Mouse (Mus musculus) neural tube, embryonic 15.5 days (tissue): ENCODE measurements around the gene Adap1. TPM values are rescaled to one million over a fixed set of nuclear protein-coding genes. Genes with fewer than 3 reads are reported as not detected.
A peak's percentile ranks its signal among the peaks of the same experiment; 100 is the strongest.

Source experiments
- ATAC-seq: fragments of 200-750 bp; cut with Nextera tagmentation; 2 replicates; pipeline ENCODE4 v1.8.0; 2017; ENCODE audit warnings: mild to moderate bottlenecking, moderate TSS enrichment, moderate library complexity; ENCODE audit not compliant: low FRiP score
- H3K27ac ChIP-seq: fragments of 300-500 bp; sonication (generic); replicated peaks from 2 replicates; pipeline ENCODE4 v1.5.1; 2015; ENCODE audit warnings: mild to moderate bottlenecking, inconsistent platforms
- H3K27me3 ChIP-seq: fragments of 300-500 bp; sonication (generic); replicated peaks from 2 replicates; pipeline ENCODE4 v1.6.1; 2015; ENCODE audit warnings: inconsistent platforms
- H3K36me3 ChIP-seq: fragments of 300-500 bp; sonication (generic); 2 replicates; pipeline ENCODE4 v1.6.1; 2015; ENCODE audit warnings: inconsistent platforms
- H3K4me1 ChIP-seq: fragments of 300-500 bp; sonication (generic); 2 replicates; pipeline ENCODE4 v1.6.1; 2015; ENCODE audit warnings: inconsistent platforms
- H3K4me2 ChIP-seq: fragments of 300-500 bp; sonication (generic); 2 replicates; pipeline ENCODE4 v1.6.1; 2015; ENCODE audit warnings: inconsistent platforms, mild to moderate bottlenecking, moderate library complexity
- H3K4me3 ChIP-seq: fragments of 300-500 bp; sonication (generic); replicated peaks from 2 replicates; pipeline ENCODE4 v1.5.1; 2015; ENCODE audit warnings: mild to moderate bottlenecking, inconsistent platforms
- H3K9ac ChIP-seq: fragments of 300-500 bp; sonication (generic); replicated peaks from 2 replicates; pipeline ENCODE4 v1.6.1; 2015; ENCODE audit warnings: mild to moderate bottlenecking, inconsistent platforms
- H3K9me3 ChIP-seq: fragments of 300-500 bp; sonication (generic); replicated peaks from 2 replicates; pipeline ENCODE4 v1.6.1; 2016; ENCODE audit warnings: inconsistent platforms
- WGBS: fragments of 180-500 bp; shearing (Covaris S2); methylation state at CpG from one replicate; pipeline ENCODE4 v1.1.7; 2015; ENCODE audit warnings: mixed read lengths; 5-methylcytosine and 5-hydroxymethylcytosine counted together
- polyA plus RNA-seq: library from polyadenylated mRNA; unstranded; fragments of >200 nt; fragmentation: Nextera tagmentation; extraction: Ambion mirVana; gene quantifications from 2 replicates; pipeline ENCODE4 v1.2.1, GENCODE M21; 2015

Gene Adap1
- polyA plus RNA-seq, 1 experiment from 2014 or later, result 132 TPM

- H3K4me2 ChIP-seq, result no peak overlapping the region
- H3K9ac ChIP-seq, result no peak overlapping the region
- H3K27me3 ChIP-seq, result no peaks in the 10 kb centered on the region; the same call in 1 of the 2 replicates
- no peak overlapping the region for H3K4me3 ChIP-seq
- WGBS, result 86% methylated on average over 8 of the region's 8 CpGs
- H3K4me1 ChIP-seq, result peaks cover 12% of the 10 kb centered on the region; the same call in 1 of the 2 replicates
- peaks cover 27% of the 10 kb centered on the region for H3K36me3 ChIP-seq
- H3K27ac ChIP-seq, result no peak overlapping the region
- no peaks in the 10 kb centered on the region for H3K9me3 ChIP-seq
- no peak for ATAC-seq
Observed at GRCm38 (mm10) chr5:139332590-139333272, 7.3 kb upstream of the Adap1 start.

GRCm38 (mm10) chr5:139331742-139332141, 6.3 kb upstream of the Adap1 start:
- peaks cover 20% of the 10 kb centered on the region for H3K36me3 ChIP-seq
- no peaks in the 10 kb centered on the region for H3K9me3 ChIP-seq
- no peak overlapping the region for H3K4me3 ChIP-seq
- ATAC-seq, result 0 out of 2 replicates have a peak, but pooled peaks have one; percentile 23
- no peak overlapping the region for H3K9ac ChIP-seq
- 21% methylated on average over 8 of the region's 8 CpGs for WGBS
- H3K4me1 ChIP-seq, result 0 out of 2 replicates have a peak, but pooled peaks cover 7% of the 10 kb centered on the region
- no peak overlapping the region for H3K4me2 ChIP-seq
- H3K27ac ChIP-seq, result no peak overlapping the region
- peaks cover 2% of the 10 kb centered on the region; the same call in 1 of the 2 replicates for H3K27me3 ChIP-seq

GRCm38 (mm10) chr5:139330766-139331165, 5.3 kb upstream of the Adap1 start:
- no peak overlapping the region for H3K4me3 ChIP-seq
- H3K4me2 ChIP-seq, result no peak overlapping the region
- WGBS, result 79% methylated on average over 7 of the region's 7 CpGs
- peaks cover 10% of the 10 kb centered on the region for H3K36me3 ChIP-seq
- no peak for ATAC-seq
- H3K4me1 ChIP-seq, result peaks cover 4% of the 10 kb centered on the region; the same call in 1 of the 2 replicates
- H3K9ac ChIP-seq, result no peak overlapping the region
- peaks cover 10% of the 10 kb centered on the region for H3K27me3 ChIP-seq
- no peak overlapping the region for H3K27ac ChIP-seq
- H3K9me3 ChIP-seq, result no peaks in the 10 kb centered on the region

GRCm38 (mm10) chr5:139327634-139328020, 2.2 kb upstream of the Adap1 start:
- WGBS, result 78% methylated on average over 7 of the region's 7 CpGs
- H3K27me3 ChIP-seq, result peaks cover 29% of the 10 kb centered on the region
- no peak for ATAC-seq

GRCm38 (mm10) chr5:139326986-139327633, 1.7 kb upstream of the Adap1 start:
- Histone ChIP-seq H3K9me3 (no peaks in the 10 kb centered on the region), H3K4me3 (no peak overlapping the region), H3K36me3 (no peaks in the 10 kb centered on the region), H3K27me3 (peaks cover 29% of the 10 kb centered on the region), H3K9ac (no peak overlapping the region), H3K4me2 (no peak overlapping the region), H3K27ac (no peak overlapping the region), H3K4me1 (peaks cover 34% of the 10 kb centered on the region)
- WGBS, result 76% methylated on average over 7 of the region's 7 CpGs
- ATAC-seq, result no peak

More at GRCm38 (mm10) chr5:139327634-139328020, 2.2 kb upstream of the Adap1 start:
- Histone ChIP-seq H3K4me1 (peaks cover 31% of the 10 kb centered on the region), H3K27ac (no peak overlapping the region), H3K9ac (no peak overlapping the region), H3K36me3 (no peaks in the 10 kb centered on the region), H3K4me3 (no peak overlapping the region), H3K9me3 (no peaks in the 10 kb centered on the region), H3K4me2 (no peak overlapping the region)

GRCm38 (mm10) chr5:139326111-139326696, 782 bp upstream of the Adap1 start:
- Histone ChIP-seq H3K9me3 (no peaks in the 10 kb centered on the region), H3K9ac (no peak overlapping the region), H3K27ac (no peak overlapping the region), H3K4me1 (peaks cover 34% of the 10 kb centered on the region), H3K4me2 (peak overlapping the region; percentile 84), H3K27me3 (peaks cover 29% of the 10 kb centered on the region), H3K36me3 (no peaks in the 10 kb centered on the region), H3K4me3 (no peak overlapping the region)
- WGBS, result 60% methylated on average over 13 of the region's 13 CpGs
- no peak for ATAC-seq

- H3K36me3 ChIP-seq, result no peaks in the 10 kb centered on the region
- H3K9ac ChIP-seq, result peak overlapping the region; percentile 89
- H3K4me3 ChIP-seq, result peak overlapping the region; percentile 76
- peak; percentile 63 for ATAC-seq
- 2% methylated on average over 55 of the region's 62 CpGs for WGBS
- peaks cover 29% of the 10 kb centered on the region for H3K27me3 ChIP-seq
- peaks cover 34% of the 10 kb centered on the region for H3K4me1 ChIP-seq
- H3K4me2 ChIP-seq, result peak overlapping the region; percentile 84
- H3K9me3 ChIP-seq, result no peaks in the 10 kb centered on the region
- peak overlapping the region; percentile 82 for H3K27ac ChIP-seq
Observed at GRCm38 (mm10) chr5:139324691-139325394, 579 bp downstream of the Adap1 start.

- peak overlapping the region; percentile 82 for H3K27ac ChIP-seq
- no peaks in the 10 kb centered on the region for H3K36me3 ChIP-seq
- H3K27me3 ChIP-seq, result peaks cover 29% of the 10 kb centered on the region
Observed at GRCm38 (mm10) chr5:139324045-139324491, 1.4 kb downstream of the Adap1 start.

GRCm38 (mm10) chr5:139323260-139323924, 2.0 kb downstream of the Adap1 start:
- H3K9ac ChIP-seq, result 0 out of 2 replicates have a peak overlapping the region, but pooled peaks have one; percentile 89
- no peak for ATAC-seq

More at GRCm38 (mm10) chr5:139324045-139324491, 1.4 kb downstream of the Adap1 start:
- Histone ChIP-seq H3K4me3 (peak overlapping the region; percentile 76), H3K9ac (peak overlapping the region; percentile 89), H3K4me2 (peak overlapping the region; percentile 84), H3K4me1 (peaks cover 34% of the 10 kb centered on the region), H3K9me3 (no peaks in the 10 kb centered on the region)
- 53% methylated on average over 5 of the region's 5 CpGs for WGBS
- ATAC-seq, result peak; percentile 27; the same call in 1 of the 2 replicates

GRCm38 (mm10) chr5:139321331-139321730, 4.1 kb downstream of the Adap1 start:
- H3K36me3 ChIP-seq, result no peaks in the 10 kb centered on the region
- H3K27me3 ChIP-seq, result peaks cover 24% of the 10 kb centered on the region
- H3K4me2 ChIP-seq, result no peak overlapping the region
- no peak for ATAC-seq
- 86% methylated on average over 6 of the region's 6 CpGs for WGBS
- H3K4me1 ChIP-seq, result peaks cover 34% of the 10 kb centered on the region
- H3K9ac ChIP-seq, result no peak overlapping the region
- no peak overlapping the region for H3K27ac ChIP-seq
- no peak overlapping the region for H3K4me3 ChIP-seq
- no peaks in the 10 kb centered on the region for H3K9me3 ChIP-seq

More at GRCm38 (mm10) chr5:139323260-139323924, 2.0 kb downstream of the Adap1 start:
- Histone ChIP-seq H3K4me3 (peak overlapping the region; percentile 76), H3K9me3 (no peaks in the 10 kb centered on the region), H3K27ac (no peak overlapping the region), H3K4me1 (peaks cover 34% of the 10 kb centered on the region), H3K36me3 (no peaks in the 10 kb centered on the region), H3K4me2 (peak overlapping the region; percentile 84), H3K27me3 (peaks cover 29% of the 10 kb centered on the region)
- 82% methylated on average over 9 of the region's 9 CpGs for WGBS

GRCm38 (mm10) chr5:139320424-139320823, 5.0 kb downstream of the Adap1 start:
- WGBS, result 72% methylated on average over 7 of the region's 7 CpGs
- Histone ChIP-seq H3K4me1 (peaks cover 26% of the 10 kb centered on the region), H3K27me3 (peaks cover 16% of the 10 kb centered on the region), H3K36me3 (no peaks in the 10 kb centered on the region), H3K27ac (no peak overlapping the region), H3K9me3 (no peaks in the 10 kb centered on the region), H3K4me3 (no peak overlapping the region), H3K4me2 (no peak overlapping the region), H3K9ac (no peak overlapping the region)
- ATAC-seq, result no peak
